Mouse (Mus musculus) liver, adult (tissue): ENCODE results near the gene Ggt7.

Experiments
- GATA4 ChIP-seq: IDR thresholded peaks from 2 replicates; pipeline ENCODE4 v1.6.1; 2014; ENCODE audit warnings: mild to moderate bottlenecking, low read length; ENCODE audit not compliant: insufficient replicate concordance

Gene Ggt7

DNA sequence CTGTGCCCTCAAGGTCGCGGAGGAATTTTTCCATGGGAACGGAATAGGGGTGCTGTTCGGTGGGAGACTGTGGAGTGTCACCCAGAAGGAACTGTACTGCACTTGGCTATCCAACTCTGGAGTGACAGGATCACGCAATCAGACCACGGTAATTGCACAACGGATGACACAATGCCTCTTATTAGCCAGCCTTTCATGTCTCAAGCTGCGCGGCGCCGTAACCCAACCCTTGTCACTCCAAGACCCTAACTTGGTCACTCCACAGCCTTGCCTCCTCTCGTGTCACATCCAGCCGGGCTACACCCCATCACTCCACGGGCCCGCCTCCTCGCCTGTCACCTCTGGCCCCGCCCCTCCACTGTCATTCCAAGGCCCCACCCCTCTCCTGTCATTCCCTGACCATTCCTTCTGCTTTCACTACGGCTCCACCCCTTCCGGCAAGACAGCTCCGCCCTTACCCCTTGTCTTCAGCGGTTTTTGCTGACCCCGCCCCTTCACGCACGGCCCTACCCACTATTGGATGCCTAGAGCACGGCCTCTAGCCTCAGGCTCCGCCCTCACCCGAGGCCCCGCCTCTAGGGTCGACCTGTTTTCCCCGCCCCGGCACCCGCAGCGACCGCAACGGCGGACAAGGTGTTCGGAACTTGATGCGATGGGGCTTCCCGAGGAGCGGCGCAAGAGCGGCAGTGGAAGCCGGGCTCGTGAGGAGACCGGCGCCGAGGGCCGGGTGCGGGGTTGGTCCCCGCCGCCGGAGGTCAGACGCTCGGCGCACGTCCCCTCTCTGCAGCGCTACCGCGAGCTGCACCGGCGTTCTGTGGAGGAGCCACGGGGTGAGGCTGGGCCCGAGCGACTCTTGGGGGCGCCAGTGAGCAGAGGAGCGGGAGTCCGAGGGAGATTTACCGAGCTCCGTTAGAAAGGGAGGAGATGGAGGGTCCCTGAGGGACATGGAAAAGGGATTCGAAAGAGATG is at the start of gene Ggt7, which contains the start of gene Acss2:
Gene Ggt7 (minus strand): TSS at position 783 of the 969 bp plus-strand sequence.
Gene Acss2 (plus strand): TSS at position 494 of the 969 bp plus-strand sequence.
- TF ChIP-seq GATA4: no peak; the same call in 1 of the 2 replicates

- TF ChIP-seq GATA4: no peak
Observed at GRCm38 (mm10) chr2:155567751-155568150, 49.7 kb upstream of the Ggt7 start.

DNA sequence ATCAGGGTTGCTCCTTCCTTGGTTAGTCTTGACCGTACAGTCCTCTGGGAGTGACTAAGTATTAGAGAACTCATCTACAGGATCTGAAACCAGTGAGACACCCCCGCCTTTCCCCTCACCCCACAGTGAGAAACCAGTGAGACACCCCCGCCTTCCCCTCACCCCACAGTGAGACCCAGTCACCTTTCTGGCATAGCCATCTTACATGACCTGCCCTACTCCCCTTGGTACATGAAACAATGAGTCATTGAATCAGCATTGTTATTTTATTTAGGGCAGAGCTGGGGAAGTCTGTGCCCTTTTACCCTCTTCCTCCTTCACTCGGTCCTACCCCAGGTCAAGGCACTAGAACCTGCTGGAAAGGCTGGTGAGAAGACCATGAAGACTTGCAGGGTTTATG is 44.9 kb upstream of the Ggt7 start:
- TF ChIP-seq GATA4: no peak

DNA sequence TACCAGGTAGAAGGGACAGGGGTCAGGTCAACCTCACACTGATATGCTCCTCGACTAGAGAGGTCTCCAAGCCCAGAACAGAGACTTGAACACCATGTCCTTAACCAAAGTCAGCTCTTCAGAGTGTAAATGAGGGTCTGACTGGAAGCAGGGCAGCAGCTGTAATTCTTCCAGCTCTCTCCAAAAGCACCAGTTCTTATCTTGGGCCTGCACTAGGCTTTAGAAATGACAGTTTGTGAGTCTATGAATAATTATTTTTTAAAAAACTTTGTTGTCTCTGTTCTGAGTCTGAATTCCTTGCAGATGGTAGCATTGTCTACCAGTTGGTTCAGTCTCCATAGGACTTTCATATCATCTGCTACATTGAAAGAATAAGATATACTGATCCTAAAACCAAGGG is 44.2 kb upstream of the Ggt7 start:
- TF ChIP-seq GATA4: no peak

GRCm38 (mm10) chr2:155554426-155554985 is 36.5 kb upstream of the Ggt7 start:
- no peak for TF ChIP-seq GATA4

GRCm38 (mm10) chr2:155552949-155553354 is 34.9 kb upstream of the Ggt7 start:
- TF ChIP-seq GATA4: no peak

DNA sequence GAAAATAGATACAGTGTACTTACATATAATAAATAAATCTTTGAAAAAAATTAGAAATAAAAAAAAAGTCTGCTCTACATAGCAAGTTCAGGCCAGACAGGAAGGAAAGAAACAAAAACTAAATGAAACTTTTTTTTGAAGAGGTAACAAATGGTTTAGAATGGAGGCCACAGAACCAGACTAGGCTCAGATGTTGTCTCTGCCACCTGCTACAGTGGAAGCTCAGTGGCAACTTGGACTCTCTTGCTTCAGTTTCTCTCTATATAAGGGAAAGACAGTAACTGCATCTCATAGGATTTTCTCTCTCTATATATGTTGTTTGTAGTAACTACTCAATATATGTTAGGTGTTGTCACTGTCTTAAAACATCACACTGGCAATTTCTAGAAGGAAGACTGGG is 34.3 kb upstream of the Ggt7 start:
- TF ChIP-seq GATA4: no peak

DNA sequence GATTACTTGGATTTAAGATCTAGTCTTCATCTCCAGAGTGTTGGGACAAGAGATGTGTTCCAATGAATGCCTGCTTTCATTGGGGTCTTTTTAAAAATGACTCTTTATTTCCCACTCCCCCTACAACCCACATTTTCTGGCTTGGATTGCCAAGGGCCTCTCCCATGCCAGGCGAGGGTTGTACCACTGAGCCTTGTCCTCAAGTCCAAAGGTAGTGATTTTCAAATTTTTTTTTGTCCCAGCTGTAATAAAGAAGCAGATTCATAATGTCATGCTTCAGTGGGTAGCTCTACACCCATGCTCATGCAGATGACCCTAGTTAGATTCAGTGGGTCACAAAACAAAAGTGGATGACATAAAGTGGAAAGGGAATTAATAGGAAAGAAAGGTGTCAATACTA is 28.9 kb upstream of the Ggt7 start:
- no peak for TF ChIP-seq GATA4

DNA sequence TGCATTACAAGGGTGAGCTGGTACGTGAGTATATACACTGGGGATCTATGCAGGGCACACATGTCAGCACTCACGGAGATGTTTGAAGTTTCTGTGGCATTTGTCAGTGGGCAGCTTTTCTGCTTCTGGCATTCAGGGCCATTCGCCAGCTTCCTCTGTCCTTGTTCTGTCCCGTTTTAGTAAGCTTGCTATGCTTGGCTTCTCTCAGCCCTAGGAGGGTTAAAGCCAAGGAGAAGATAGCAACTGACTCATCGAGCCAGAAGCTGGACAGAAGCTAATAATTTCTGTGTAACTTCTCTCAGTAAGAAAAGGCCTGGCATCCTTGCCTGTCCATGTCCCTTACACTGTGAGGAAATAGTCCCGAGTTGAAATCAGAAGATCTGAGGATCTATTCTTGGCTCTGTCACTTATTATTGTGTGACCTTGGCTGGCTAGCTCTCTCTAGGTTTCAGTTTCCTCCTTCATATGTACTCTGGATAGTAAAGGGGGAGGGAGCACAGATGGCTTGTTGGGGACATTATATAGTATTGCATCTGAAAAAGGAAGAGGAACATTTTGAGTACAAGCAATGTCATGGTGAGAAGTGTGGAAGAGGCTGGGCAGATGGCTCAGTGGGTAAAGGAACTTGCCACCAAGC is 22.9 kb upstream of the Ggt7 start:
- no peak for TF ChIP-seq GATA4

GRCm38 (mm10) chr2:155539696-155540095 is 21.7 kb upstream of the Ggt7 start:
- TF ChIP-seq GATA4: no peak

DNA sequence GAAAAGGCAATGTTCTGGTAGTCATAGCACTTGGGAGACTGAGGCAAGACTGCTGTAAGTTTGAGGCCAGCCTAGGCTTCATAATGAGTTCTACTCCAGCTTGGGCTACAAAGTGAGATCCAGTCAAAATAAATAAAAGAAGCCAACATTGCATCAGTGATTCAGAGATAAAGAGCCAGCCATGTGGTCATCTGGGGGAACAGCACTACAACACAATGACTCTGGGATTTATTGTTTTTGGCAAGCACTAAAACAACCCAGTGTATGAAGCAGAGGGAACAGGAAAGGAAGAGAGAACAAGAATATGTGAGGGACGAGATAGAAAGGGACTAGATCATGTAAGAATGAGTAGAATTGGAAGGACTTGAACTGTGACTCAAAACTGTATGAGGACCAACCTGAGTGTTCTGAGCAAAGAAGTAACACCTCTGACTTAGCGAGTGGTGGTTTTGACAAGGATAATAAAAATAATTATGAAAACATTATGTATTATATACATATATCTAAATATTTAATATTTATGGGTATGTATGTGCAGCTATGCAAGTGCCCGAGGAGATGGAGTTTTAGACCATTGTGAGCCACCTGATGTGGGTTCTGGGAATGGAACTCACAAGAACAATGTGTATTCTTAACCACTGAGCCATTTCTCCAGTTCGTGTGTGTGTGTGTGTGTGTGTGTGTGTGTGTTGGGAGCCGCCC is 19.9 kb upstream of the Ggt7 start:
- TF ChIP-seq GATA4: no peak

DNA sequence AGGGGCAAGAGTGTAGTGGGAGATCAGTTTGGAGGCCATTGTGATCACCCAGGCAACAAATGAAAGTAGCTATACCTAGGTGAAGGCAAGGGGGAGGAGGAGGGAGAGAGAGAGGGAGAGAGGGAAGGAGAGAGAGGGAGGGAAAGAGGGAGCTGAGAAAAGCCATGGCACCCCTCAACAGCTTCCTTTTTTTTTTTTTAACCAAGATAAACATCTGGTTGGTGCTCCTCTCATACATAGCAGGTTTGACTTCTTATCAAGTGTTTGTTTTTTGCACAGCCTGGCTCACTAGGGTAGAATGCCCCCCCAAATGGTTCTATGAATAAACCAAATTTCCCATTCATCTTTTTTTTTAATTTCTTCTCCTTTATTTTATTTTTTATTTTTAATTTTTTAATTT is 18.3 kb upstream of the Ggt7 start:
- no peak for TF ChIP-seq GATA4

GRCm38 (mm10) chr2:155527367-155527766 is 9.3 kb upstream of the Ggt7 start:
- no peak for TF ChIP-seq GATA4

DNA sequence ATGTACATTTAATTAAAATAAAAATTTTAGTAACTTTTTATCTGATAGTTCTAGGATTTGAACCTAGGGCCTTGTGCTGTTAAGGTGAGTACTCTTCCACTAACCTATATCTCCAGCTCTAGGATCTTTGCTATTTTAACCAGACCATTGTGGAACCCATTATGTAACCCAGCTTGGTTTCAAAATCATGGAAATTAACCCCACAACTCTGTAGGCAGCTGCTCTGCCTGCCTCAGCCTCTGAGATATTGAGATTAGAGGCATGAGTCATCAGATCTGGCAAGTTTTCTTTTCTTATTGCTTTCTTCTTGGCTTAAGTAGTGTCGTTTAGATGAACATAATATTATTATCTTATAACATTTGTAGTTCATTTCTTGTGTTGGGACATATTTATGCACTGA is 6.3 kb upstream of the Ggt7 start:
- no peak for TF ChIP-seq GATA4

DNA sequence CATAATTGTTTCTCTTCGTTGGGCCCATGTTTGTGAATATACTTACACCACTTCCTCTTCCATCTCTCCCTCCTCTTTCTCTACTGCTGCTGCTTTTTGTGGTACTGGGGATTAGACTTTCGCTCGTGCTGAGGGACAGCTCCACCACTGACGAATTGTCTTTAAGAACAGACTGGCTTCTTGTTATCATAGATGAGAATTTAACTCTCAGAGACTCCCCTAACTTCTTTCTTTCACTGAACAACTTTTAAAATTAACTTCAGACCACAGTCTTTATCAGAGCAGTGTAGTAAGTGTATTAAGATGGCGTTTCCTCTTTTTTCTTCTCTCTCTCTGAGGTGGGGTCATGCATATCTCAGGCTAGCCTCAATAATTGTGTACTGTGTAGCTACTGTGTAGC is 5.7 kb upstream of the Ggt7 start:
- no peak for TF ChIP-seq GATA4
